Mouse (Mus musculus): ENCODE measurements around the gene Vipas39.
"Not testable (repeated sequence)": the region's sequence is repeated elsewhere in the genome, so short reads cannot be mapped to it uniquely, and the experiment has no call there.

Gene Vipas39

DNA sequence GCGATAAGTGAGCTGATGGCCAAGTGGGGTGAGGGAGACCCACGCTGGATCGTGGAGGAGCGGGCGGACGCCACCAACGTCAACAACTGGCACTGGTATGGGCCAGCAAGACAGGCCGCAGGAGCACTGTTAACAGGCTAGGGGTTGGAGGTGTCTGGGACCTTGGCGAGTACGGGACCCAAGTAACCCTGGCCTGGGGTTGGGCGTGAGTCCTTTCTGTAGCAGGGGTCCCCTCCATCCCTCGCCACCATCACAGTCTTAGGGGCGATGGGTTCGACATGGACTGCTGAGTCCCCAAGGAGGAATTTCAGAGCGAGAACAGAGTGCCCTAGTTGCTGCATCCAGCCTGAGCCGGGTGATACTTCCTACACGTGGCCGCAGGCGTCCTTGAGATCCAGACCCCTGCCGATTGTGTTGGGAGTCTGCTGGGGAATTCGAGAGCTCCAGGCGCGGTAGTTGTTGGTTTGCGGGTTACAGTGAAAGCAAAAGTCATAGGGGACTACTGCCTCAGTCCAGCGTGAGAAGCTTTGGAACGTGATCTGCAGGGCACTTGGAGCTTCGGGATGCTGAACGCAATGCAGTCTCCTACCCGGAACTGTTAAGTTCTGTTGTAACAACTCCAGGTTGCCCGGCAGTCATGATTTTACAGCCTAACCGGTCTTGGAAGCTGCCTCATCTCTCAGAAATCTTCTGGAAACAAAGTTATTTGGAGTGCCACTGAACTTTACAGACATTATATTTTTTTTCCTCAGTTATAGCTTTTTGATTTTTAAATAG is 959 bp upstream of the Vipas39 start:
- no peak for DNase-seq (ENCODE audit: low read depth, low spot score)

DNA sequence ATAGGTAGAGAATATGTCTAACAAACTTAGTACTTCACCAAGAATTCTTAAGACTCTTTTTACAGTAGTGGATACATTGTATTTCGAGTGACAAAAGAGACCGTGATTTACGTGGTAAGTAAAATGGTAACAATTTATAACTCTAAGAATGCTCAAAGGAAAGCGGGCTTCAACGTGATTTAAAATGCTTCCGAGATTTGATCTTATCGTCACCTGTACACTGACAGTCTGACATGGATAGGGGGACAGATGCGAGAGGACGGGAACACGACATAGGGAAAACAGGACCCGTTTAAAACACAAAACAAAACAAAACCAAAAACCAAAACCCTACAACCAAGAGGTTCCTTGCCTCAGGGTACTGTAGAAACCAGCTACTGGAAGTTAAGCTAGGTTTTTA is 612 bp downstream of the Vipas39 start:
- DNase-seq (ENCODE audit: low read depth, low spot score) = no peak

GRCm38 (mm10) chr12:87260562-87260961 is 5.5 kb downstream of the Vipas39 start:
- no peak for DNase-seq (ENCODE audit: low read depth, low spot score)

GRCm38 (mm10) chr12:87256629-87257028 is 9.4 kb downstream of the Vipas39 start:
- DNase-seq (ENCODE audit: low read depth, low spot score) = no peak

DNA sequence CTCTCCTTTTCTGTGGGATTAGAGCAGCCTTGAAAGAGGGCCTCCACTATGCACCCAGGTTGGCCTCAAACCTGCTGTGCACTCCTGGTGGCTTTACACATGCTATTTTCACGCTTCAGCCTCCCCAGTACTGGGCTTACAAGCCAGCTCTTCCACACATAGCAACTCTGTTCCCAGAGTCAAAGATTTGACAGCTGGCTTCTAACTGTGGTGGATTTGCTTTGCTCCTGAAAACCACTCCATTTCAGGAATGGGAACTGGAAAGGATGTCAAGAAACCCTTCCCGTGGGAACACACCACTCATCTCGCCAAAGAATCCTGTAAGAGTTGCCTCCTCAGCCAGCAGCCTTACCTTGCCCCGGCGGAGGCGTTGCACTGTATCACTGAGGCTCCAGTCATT is 12.2 kb downstream of the Vipas39 start:
- DNase-seq (ENCODE audit: low read depth, low spot score) = no peak

DNA sequence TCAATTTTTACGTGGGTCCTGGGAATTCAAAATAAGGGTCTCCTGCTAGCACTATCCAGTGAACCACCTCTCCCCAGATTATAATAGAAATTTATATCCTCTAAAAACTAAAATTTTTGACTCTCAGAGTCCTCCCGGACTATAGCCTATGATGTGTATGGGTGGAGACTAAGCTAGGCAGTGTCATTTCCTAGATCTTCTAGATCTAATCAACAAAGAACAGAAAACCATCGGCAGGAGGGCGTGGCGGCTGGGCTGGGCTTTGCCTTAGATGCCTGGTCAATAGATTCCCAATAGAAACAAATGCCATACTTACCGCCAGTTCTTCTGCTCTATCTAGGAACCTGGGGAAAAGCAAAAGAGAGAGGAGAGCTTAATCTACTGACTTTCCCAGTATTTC is 15.9 kb downstream of the Vipas39 start:
- no peak for DNase-seq (ENCODE audit: low read depth, low spot score)

DNA sequence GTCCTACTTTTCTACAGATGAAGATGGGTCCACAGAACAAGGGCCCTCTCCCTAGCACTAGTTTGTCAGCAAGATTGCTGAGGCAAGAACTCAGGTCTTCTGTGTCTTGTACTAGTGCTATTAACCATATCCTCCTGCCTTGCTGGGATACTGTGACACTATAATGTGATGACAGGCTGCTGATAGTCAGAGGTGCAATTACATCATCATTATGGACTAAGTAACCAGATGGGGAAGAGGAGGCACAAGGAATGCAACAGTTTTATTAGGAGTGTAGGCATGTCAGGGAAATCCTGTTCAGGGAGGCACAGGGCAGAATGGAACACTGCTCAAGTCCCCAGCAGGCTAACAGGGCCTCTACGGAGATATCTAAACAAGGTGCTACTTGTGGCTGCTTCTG is 27.4 kb downstream of the Vipas39 start, which contains the start of gene Noxred1:
Gene Noxred1, minus strand, starts transcription at position 101 of the 400 bp plus-strand sequence.
- DNase-seq (ENCODE audit: low read depth, low spot score) = no peak

- DNase-seq (ENCODE audit: low read depth, low spot score) = no peak
These were observed 29.1 kb downstream of the Vipas39 start for GRCm38 (mm10) chr12:87236882-87237483.

- no peak for DNase-seq (ENCODE audit: low read depth, low spot score)
These were observed 35.6 kb downstream of the Vipas39 start for GRCm38 (mm10) chr12:87230379-87230895.

DNA sequence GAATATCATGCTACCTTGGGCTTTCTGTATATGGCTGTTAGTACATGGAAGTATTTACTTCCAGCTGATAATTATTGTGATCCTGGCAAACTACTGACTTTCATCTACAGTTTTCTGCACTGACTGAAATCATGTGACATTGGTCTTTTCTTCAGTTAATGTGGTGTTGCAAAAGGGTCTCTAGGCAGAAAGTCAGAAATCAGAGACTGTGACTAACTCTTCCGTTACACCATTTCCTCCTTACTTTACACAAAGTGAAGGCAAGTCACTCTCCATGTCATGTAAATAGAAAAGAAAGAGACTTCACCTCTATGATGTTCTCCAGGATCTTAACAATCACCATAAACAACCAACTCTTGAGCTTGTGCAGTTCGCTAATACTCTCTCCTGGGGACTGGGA is 36.4 kb downstream of the Vipas39 start:
- no peak for DNase-seq (ENCODE audit: low read depth, low spot score)

DNA sequence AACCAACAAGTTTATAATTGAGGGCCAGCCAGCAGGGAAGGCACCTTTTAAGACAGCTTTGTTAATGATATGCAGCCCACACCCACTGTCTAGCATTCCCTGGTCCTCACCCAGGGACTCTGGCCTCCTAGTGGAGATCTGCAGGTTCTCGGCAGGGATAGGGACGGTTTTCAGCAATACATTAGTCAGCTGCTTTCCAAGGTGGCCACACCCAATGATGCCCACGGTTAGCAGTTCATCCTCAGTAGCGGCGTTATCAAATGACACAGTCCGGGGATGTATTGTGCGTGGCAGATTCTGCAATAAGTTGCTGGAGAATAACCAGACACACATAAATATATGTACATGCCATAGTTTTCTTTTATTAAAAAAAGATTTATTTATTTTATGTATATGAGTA is 39.3 kb downstream of the Vipas39 start:
- DNase-seq (ENCODE audit: low read depth, low spot score) = no peak

- no peak for DNase-seq (ENCODE audit: low read depth, low spot score)
These were observed 41.1 kb downstream of the Vipas39 start for GRCm38 (mm10) chr12:87224950-87225349.

DNA sequence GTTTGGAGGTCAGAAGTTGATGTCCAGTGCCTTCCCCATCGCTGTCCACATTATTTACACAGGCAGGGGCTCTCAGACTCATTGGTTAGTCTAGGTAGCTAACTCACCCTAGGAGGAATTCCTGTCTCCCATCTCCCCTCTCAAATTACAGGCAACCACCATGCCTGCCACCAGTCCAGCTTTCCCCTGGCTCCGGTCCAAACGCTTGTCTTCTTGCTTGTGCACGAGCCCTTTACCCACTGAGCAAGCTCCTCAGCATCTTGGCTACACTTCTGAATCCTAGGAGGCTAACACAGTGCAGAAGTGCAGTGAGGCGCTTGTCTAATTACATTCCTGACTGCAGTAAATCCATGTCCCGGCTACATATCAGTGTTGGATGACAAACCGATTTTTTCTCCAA is 46.7 kb downstream of the Vipas39 start:
- no peak for DNase-seq (ENCODE audit: low read depth, low spot score)

DNA sequence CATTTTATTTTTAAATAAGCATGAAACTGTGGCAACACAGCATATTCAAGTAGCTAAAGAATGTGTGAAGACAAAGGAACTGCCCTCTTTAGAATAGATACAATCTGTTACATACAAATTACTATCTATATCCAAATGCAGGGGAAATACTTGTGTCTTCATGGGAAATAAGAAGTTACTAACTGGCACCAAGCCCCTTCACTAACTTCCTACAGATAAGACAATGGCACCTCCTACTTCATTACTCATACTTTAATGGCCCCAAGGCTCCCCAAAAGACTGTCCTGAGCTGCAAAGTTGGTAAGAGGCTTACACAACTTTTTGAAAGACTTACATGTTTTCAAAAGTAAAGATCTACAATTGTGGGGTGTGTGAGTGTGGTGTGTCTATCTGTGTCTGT is 48.5 kb downstream of the Vipas39 start:
- no peak for DNase-seq (ENCODE audit: low read depth, low spot score)

DNA sequence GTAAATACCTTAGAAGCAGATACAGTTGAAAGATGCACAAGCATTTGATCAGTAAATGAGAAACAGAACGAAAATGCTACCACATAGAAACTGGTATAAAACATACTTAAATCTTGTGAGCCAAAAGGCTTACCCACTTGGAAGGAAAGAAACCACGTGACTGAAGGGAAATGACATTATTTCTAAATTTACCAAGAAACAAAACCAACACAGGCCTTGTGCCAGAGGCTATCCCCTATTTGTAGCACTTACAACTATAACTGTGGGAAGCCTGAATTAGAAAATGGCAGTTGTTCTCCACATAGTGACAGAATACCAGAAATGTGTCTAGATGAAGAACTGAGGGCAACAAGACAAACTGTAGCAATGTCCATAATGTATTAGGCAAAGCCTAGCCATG is 50.0 kb downstream of the Vipas39 start:
- no peak for DNase-seq (ENCODE audit: low read depth, low spot score)

DNA sequence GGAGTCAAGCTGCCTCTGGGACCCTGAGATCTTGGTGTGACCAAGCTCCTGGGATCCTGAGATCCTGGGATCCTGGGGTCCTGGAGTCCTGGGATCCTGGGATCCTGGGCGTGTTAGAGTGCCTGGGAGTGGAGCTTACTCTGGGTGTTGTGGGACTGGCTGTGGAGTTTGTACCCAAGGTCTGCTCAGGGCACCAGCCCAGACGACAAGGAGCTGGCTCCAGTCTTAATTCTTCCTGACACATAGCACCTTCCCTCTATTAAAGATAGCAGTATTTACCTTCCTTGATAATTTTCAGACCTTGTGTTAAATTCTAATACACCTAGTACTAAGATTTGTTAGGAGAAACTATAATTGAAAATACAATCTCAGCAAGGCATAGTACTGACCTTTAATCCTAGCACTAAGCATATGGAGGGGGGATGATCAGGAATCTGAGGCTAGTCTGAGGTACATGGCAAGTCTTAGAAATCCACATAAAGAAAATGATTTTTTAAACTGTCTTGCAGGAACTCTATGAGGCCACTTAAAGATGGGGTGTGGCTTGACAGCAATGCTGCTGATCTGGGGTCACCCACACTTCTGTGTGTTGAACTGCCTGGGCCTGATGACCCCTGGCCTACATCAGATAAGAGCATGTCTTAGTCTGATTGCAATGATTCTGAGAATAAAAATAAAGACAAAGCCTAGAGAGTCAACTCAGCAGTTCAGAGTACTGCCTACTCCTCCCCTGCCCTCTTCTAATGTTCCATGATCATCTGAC is 53.0 kb downstream of the Vipas39 start:
- no peak for DNase-seq (ENCODE audit: low read depth, low spot score)

GRCm38 (mm10) chr12:87205789-87206188 is 60.3 kb downstream of the Vipas39 start:
- DNase-seq (ENCODE audit: low read depth, low spot score) = not testable (repeated sequence)

DNA sequence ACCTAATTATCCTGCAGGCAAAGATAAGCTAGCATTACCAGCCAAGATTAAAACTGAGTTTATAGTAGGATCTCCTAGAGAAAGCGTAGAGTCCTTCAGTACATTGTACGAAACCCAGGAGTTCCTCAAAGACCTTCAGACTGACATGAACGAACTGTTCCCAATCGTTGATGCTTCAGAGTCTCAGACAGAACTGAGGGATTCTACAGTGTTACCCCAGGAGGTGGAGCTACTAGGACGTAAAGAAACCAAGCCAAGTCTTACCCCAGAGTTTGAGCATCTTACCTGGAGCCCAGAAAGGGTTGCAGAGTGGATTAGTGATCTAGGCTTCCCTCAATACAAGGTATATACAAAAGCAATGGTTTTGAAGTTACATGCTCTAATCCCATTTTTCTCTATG is 64.4 kb downstream of the Vipas39 start:
- no peak for DNase-seq (ENCODE audit: low read depth, low spot score)

GRCm38 (mm10) chr12:87199973-87200586 is 66.0 kb downstream of the Vipas39 start, which contains the start of gene Tmed8:
Gene Tmed8 (minus strand): TSS chr12:87200454.
- DNase-seq (ENCODE audit: low read depth, low spot score) = peak; percentile 47

- no peak for DNase-seq (ENCODE audit: low read depth, low spot score)
These were observed 66.7 kb downstream of the Vipas39 start, which contains the start of gene Samd15 for GRCm38 (mm10) chr12:87199206-87199972. Gene Samd15 (plus strand): TSS chr12:87199723.

DNA sequence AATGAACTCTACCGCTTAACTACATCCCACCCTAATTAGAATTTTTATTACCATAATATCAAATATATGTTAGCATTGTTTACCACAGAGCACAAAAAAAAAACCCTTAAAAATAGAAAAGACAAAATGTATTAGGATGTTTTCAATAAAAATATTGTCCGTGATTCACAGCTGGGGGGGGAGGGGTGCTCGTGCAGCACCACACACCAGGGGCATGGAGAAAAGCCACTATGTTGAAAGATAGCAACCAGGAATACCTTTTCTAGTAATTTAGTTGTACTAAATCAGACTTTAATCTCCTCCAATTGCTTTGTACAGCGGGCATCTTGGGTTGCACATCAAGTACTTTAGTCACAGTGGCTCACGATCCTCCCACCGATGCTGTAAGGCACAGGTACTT is 67.3 kb downstream of the Vipas39 start:
- no peak for DNase-seq (ENCODE audit: low read depth, low spot score)

Data from retina, adult 2 months (tissue).